Mouse (Mus musculus): ENCODE results near the gene Itgb4. TPM values are rescaled to one million over a fixed set of nuclear protein-coding genes. Genes with fewer than 3 reads are reported as not detected.

Gene Itgb4
- total and polyA plus RNA-seq, 3 experiments, result 0.69 to 0.85 TPM; not detected in 1

DNA sequence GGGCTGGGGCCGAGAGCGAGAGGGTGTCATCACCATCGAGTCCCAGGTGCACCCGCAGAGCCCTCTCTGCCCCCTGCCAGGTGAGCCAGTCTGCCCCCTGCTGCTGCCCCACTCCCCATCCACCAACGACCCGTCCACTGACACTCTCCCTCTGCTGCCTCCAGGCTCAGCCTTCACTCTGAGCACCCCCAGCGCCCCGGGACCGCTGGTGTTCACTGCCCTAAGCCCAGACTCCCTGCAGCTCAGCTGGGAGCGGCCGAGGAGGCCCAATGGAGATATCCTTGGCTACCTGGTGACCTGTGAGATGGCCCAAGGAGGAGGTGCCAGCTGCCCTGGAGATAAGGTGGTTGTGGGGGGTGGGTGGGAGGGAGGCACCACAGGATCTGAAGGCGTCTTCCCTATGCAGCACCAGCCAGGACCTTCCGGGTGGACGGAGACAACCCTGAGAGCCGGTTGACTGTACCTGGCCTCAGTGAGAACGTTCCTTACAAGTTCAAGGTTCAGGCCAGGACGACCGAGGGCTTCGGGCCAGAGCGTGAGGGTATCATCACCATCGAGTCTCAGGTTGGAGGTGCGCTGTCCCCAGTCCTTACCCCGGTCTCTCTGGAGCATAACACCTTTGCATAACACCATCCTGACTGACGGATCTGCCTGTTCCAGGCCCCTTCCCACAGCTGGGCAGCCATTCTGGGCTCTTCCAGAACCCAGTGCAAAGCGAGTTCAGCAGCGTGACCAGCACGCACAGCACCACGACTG lies 32.8 kb downstream of the Itgb4 start:
- Histone ChIP-seq H3K9ac (ENCODE audit: control insufficient read depth, low read depth, low read length, poor library complexity, severe bottlenecking) (no peak overlapping the region), H3K9me3 (replicated peaks; ENCODE audit: insufficient read depth, low read length) (no peaks in the 10 kb centered on the region), H3K4me1 (ENCODE audit: control insufficient read depth in 1 of 2, insufficient read depth in 2 of 2, low read length in 2 of 2) (peaks cover 8 to 20% of the 10 kb centered on the region in 2 experiments), H3K79me2 (ENCODE audit: control insufficient read depth, insufficient read depth, low read length, poor library complexity) (peaks cover 12% of the 10 kb centered on the region), H3K4me3 (ENCODE audit: control insufficient read depth in 1 of 2, insufficient read depth in 1 of 2, low read depth in 2 of 2, low read length in 2 of 2) (no peak overlapping the region), H3K36me3 (ENCODE audit: control insufficient read depth in 1 of 2, insufficient read depth in 2 of 2, low read length in 2 of 2) (peaks cover 0 to 14% of the 10 kb centered on the region in 2 experiments; a peak in 2 of 4 replicates), H3K27me3 (ENCODE audit: control insufficient read depth in 1 of 2, insufficient read depth in 2 of 2, low read length in 2 of 2) (no peaks in the 10 kb centered on the region), H3K27ac (ENCODE audit: control insufficient read depth, low read depth, low read length) (no peak overlapping the region)
- TF ChIP-seq ZC3H11A (IDR thresholded peaks at IDR 0.05; ENCODE audit: low read depth, low read length) (no peak), POLR2A (IDR thresholded peaks at IDR 0.05; ENCODE audit: control insufficient read depth in 1 of 2, insufficient read depth in 1 of 2, low read depth in 1 of 2, low read length in 2 of 2, poor library complexity in 1 of 2) (no peak), GABPA (IDR thresholded peaks at IDR 0.05; ENCODE audit: low read depth, low read length) (no peak), BHLHE40 (IDR thresholded peaks at IDR 0.05; ENCODE audit: borderline replicate concordance, low read depth, low read length) (no peak), CHD1 (IDR thresholded peaks at IDR 0.05; ENCODE audit: low read depth, low read length) (no peak), NELFE (IDR thresholded peaks at IDR 0.05; ENCODE audit: low read depth, low read length) (no peak), MAZ (IDR thresholded peaks at IDR 0.05; ENCODE audit: low read depth, low read length) (no peak), RAD21 (IDR thresholded peaks at IDR 0.05; ENCODE audit: low read depth, low read length) (no peak), CHD2 (IDR thresholded peaks at IDR 0.05; ENCODE audit: low read length) (no peak), MAFK (IDR thresholded peaks at IDR 0.05; ENCODE audit: borderline replicate concordance, low read depth, low read length) (no peak), MAX (IDR thresholded peaks at IDR 0.05; ENCODE audit: low read length) (no peak), EP300 (IDR thresholded peaks at IDR 0.05; ENCODE audit: low read depth in 1 of 2, low read length in 2 of 2) (no peak), ELF1 (IDR thresholded peaks at IDR 0.05; ENCODE audit: low read depth, low read length) (no peak)
- no peak for DNase-seq (ENCODE audit: low read depth, low spot score)

DNA sequence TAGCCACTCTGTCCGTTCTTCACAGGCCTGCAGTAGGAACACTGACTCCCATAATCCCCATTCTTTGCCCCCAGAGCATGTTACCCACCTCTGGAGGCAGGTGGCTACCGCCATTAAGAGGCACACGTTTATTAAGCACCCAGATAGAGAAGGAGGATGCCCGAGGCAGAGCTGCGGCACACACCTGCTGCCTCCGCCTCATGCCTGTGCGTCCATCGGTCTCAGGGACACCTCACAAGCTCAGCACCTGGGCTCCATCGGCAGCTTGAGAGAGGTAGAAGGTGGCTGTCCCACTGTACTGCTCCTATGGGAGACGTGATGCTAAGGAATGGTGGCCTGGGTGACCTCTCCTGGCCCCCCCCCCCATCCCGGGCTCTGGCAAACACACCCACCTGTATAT lies 33.9 kb downstream of the Itgb4 start:
- DNase-seq (ENCODE audit: low read depth, low spot score), result no peak
- H3K79me2 ChIP-seq (ENCODE audit: control insufficient read depth, insufficient read depth, low read length, poor library complexity), result peaks cover 13% of the 10 kb centered on the region
- H3K4me1 ChIP-seq (ENCODE audit: control insufficient read depth in 1 of 2, insufficient read depth in 2 of 2, low read length in 2 of 2), result peaks cover 8 to 26% of the 10 kb centered on the region in 2 experiments
- H3K27ac ChIP-seq (ENCODE audit: control insufficient read depth, low read depth, low read length), result no peak overlapping the region
- H3K36me3 ChIP-seq (ENCODE audit: control insufficient read depth in 1 of 2, insufficient read depth in 2 of 2, low read length in 2 of 2), result peaks cover 0 to 18% of the 10 kb centered on the region in 2 experiments; a peak in 2 of 4 replicates
- no peaks in the 10 kb centered on the region for H3K27me3 ChIP-seq (ENCODE audit: control insufficient read depth in 1 of 2, insufficient read depth in 2 of 2, low read length in 2 of 2)
- H3K9me3 ChIP-seq (replicated peaks; ENCODE audit: insufficient read depth, low read length), result no peaks in the 10 kb centered on the region
- H3K4me3 ChIP-seq (ENCODE audit: control insufficient read depth in 1 of 2, insufficient read depth in 1 of 2, low read depth in 2 of 2, low read length in 2 of 2), result no peak overlapping the region
- H3K9ac ChIP-seq (ENCODE audit: control insufficient read depth, low read depth, low read length, poor library complexity, severe bottlenecking), result no peak overlapping the region
- TF ChIP-seq ZNF384 (IDR thresholded peaks at IDR 0.05; ENCODE audit: low read depth, low read length) (no peak), CHD1 (IDR thresholded peaks at IDR 0.05; ENCODE audit: low read depth, low read length) (no peak), EP300 (IDR thresholded peaks at IDR 0.05; ENCODE audit: low read depth in 1 of 2, low read length in 2 of 2) (no peak)

Data from MEL (cell line).